Mouse (Mus musculus) spleen, postnatal 14 days (tissue): ENCODE measurements at regions not wholly inside any gene's neighbourhood (a gene's known extent, or its start where the extent isn't known, plus 50 kb on each side); places are given as distances from the start of the nearest gene placed in this dataset.
"Not testable (repeated sequence)": the region's sequence is repeated elsewhere in the genome, so short reads cannot be mapped to it uniquely, and the experiment has no call there.

Experiments used
- DNase-seq, 2 experiments: peaks; one replicate each; pipeline ENCODE4 v3.0.0; 2021 to 2022; ENCODE audit warnings: low spot score in 2 of 2

DNA sequence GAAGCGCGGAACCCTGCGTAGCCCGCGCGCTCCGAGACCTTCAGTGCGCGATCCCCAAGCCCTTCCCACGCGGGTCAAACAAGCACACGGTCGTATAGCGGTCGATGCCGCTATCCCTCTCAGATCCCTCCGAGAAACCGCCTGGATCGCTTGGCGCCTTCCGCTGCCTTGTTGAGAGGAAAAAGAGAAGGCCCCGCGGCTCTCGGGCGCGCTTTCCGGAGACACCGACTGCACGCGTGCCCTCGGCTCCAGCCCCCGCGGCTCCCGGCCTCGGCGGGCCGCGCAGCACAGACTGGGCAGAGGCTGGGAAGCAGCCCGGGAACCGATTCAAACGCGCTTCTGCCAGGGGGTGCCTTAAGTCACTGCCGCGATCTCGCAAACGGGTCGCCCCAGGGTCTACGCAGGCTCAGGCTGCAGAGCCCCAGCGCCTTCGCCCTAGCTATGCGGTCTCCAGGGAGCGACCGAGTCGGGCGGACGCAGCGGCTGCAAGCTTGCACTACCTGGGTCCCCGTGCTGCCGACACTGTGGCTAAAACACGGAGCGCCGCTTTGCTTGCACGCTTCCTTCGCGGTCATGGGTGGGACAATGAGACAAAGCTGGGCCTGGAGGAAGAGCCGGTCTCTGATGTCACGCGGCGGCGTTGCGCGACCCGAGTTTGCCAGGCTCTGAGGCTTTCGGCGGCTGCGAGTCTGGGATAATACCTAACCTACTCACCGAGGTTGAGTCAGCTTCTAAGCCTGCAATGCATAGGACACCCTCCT lies 87.3 kb downstream of the Crisp4 start:
- no peak for DNase-seq

- DNase-seq: no peak
Measured at GRCm38 (mm10) chr1:18057646-18058210, 88.0 kb downstream of the Crisp4 start.

- not testable (repeated sequence) for DNase-seq
Measured at GRCm38 (mm10) chr1:18057003-18057402, 88.7 kb downstream of the Crisp4 start.

- DNase-seq: no peak
Measured at GRCm38 (mm10) chr1:18030226-18030625, 115.5 kb downstream of the Crisp4 start.

DNA sequence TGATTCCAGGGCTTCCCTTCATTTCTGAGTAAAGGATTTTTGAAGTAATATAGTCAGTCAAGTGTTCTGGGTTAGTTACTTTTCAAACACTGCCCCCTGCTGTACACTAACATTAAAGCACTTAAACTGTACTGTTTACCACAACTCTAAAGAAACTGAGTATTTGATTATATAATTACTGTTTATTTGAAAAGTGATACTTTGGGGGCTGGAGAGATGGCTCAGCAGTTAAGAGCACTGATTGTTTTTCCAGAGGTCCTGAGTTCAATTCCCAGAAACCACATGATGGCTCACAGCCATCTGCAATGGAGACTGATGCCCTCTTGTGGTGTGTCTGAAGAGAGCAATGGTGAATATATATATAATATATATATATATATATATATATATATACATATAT lies 132.8 kb downstream of the Crisp4 start:
- not testable (repeated sequence) for DNase-seq

- no peak for DNase-seq
Measured at GRCm38 (mm10) chr1:17980604-17981003, 165.1 kb downstream of the Crisp4 start.

GRCm38 (mm10) chr1:17978086-17978485 lies 167.6 kb downstream of the Crisp4 start:
- no peak for DNase-seq

GRCm38 (mm10) chr1:17956881-17957280 lies 188.8 kb downstream of the Crisp4 start:
- DNase-seq: peak; percentile 5 to 21

- DNase-seq: not testable (repeated sequence)
Measured at GRCm38 (mm10) chr1:17932108-17932810, 213.4 kb downstream of the Crisp4 start.
